Mouse (Mus musculus) heart, postnatal 0 days (tissue): ENCODE results near the gene Bdh2. TPM values are rescaled to one million over a fixed set of nuclear protein-coding genes. Genes with fewer than 3 reads are reported as not detected.

Source experiments
- ATAC-seq: fragments of 200-750 bp; cut with Nextera tagmentation; 2 replicates; pipeline ENCODE4 v1.8.0; 2017; ENCODE audit warnings: low read depth, moderate number of reproducible peaks, moderate library complexity; ENCODE audit not compliant: insufficient read depth
- DNase-seq: peaks from one replicate; pipeline ENCODE4 v3.0.0-alpha.2; 2016; ENCODE audit warnings: low spot score
- H3K27ac ChIP-seq: fragments of 300-500 bp; sonication (generic); 2 replicates; pipeline ENCODE4 v1.5.1; 2014; ENCODE audit warnings: low read depth, mild to moderate bottlenecking
- H3K27me3 ChIP-seq: fragments of 300-500 bp; sonication (generic); 2 replicates; pipeline ENCODE4 v1.6.1; 2014; ENCODE audit warnings: low read length, mixed read lengths; ENCODE audit not compliant: control insufficient read depth, insufficient read depth
- H3K36me3 ChIP-seq: fragments of 300-500 bp; sonication (generic); replicated peaks from 2 replicates; pipeline ENCODE4 v1.6.1; 2014; ENCODE audit warnings: low read length, mixed read lengths; ENCODE audit not compliant: control insufficient read depth, insufficient read depth
- H3K4me1 ChIP-seq: fragments of 300-500 bp; sonication (generic); 2 replicates; pipeline ENCODE4 v1.6.1; 2014; ENCODE audit warnings: antibody characterized with exemption; ENCODE audit not compliant: control insufficient read depth, insufficient read depth
- H3K4me2 ChIP-seq: fragments of 300-500 bp; sonication (generic); 2 replicates; pipeline ENCODE4 v1.6.1; 2014; ENCODE audit warnings: low read depth, mild to moderate bottlenecking, low read length, moderate library complexity
- H3K4me3 ChIP-seq: fragments of 300-500 bp; sonication (generic); 2 replicates; pipeline ENCODE4 v1.5.1; 2014; ENCODE audit warnings: low read depth, low read length
- H3K9ac ChIP-seq: fragments of 300-500 bp; sonication (generic); replicated peaks from 2 replicates; pipeline ENCODE4 v1.6.1; 2014; ENCODE audit warnings: low read depth, low read length, mixed read lengths
- H3K9me3 ChIP-seq: fragments of 300-500 bp; sonication (generic); replicated peaks from 2 replicates; pipeline ENCODE4 v1.6.1; 2016; ENCODE audit warnings: low read length; ENCODE audit not compliant: control insufficient read depth
- CTCF ChIP-seq: IDR thresholded peaks from 2 replicates; pipeline ENCODE4 v1.5.1; 2016; ENCODE audit warnings: antibody characterized with exemption, control low read depth, low read depth
- EP300 ChIP-seq: IDR thresholded peaks from 2 replicates; pipeline ENCODE4 v1.6.1; 2016; ENCODE audit warnings: antibody characterized with exemption, low read depth
- WGBS: fragments of 180-500 bp; shearing (Covaris S2); extraction: QIAGEN DNeasy Blood & Tissue Kit; methylation state at CpG from one replicate; pipeline ENCODE4 v1.1.7; 2014; 5-methylcytosine and 5-hydroxymethylcytosine counted together
- polyA plus RNA-seq: library from polyadenylated mRNA; unstranded; fragments of >200 nt; fragmentation: Nextera tagmentation; extraction: Ambion mirVana; gene quantifications from 2 replicates; pipeline ENCODE4 v1.2.1, GENCODE M21; 2015
- total RNA-seq: library from RNA; depleted of rRNA; stranded (reverse); fragments of >200 nt; gene quantifications from 2 replicates; pipeline ENCODE4 v1.2.3, GENCODE M21; 2014; ENCODE audit warnings: low replicate concordance

Gene Bdh2
- total and polyA plus RNA-seq, 2 experiments from 2014 or later = 2.7 TPM; not detected in 1

GRCm38 (mm10) chr3:135298560-135298959 lies 17.5 kb downstream of the Bdh2 start:
- no peaks in the 10 kb centered on the region for H3K36me3 ChIP-seq
- H3K4me2 ChIP-seq = no peak overlapping the region
- no peaks in the 10 kb centered on the region for H3K27me3 ChIP-seq
- no peaks in the 10 kb centered on the region; the same call in 1 of the 2 replicates for H3K4me1 ChIP-seq
- ATAC-seq (no peak), DNase-seq (no peak)
- 32% methylated on average over 3 of the region's 3 CpGs for WGBS
- no peak overlapping the region for H3K4me3 ChIP-seq
- H3K9ac ChIP-seq = no peak overlapping the region
- no peak overlapping the region for H3K27ac ChIP-seq
- H3K9me3 ChIP-seq = no peaks in the 10 kb centered on the region
- TF ChIP-seq CTCF (no peak), EP300 (no peak)

- no peak overlapping the region for H3K4me3 ChIP-seq
- no peak for ATAC-seq
- no peak overlapping the region for H3K9ac ChIP-seq
- DNase-seq = no peak
- H3K4me1 ChIP-seq = no peaks in the 10 kb centered on the region
- no peak overlapping the region for H3K27ac ChIP-seq
- TF ChIP-seq EP300 (no peak), CTCF (no peak)
- H3K9me3 ChIP-seq = no peaks in the 10 kb centered on the region
- WGBS = 58% methylated on average over 6 of the region's 6 CpGs
- no peaks in the 10 kb centered on the region for H3K27me3 ChIP-seq
- H3K36me3 ChIP-seq = no peaks in the 10 kb centered on the region
- no peak overlapping the region for H3K4me2 ChIP-seq
Observed at GRCm38 (mm10) chr3:135300081-135300480, 19.1 kb downstream of the Bdh2 start.

- DNase-seq (no peak), ATAC-seq (no peak)
- Histone ChIP-seq H3K4me2 (no peak overlapping the region), H3K36me3 (no peaks in the 10 kb centered on the region), H3K4me3 (no peak overlapping the region), H3K9ac (no peak overlapping the region), H3K27ac (no peak overlapping the region), H3K9me3 (no peaks in the 10 kb centered on the region), H3K4me1 (no peaks in the 10 kb centered on the region), H3K27me3 (peaks cover 4% of the 10 kb centered on the region; the same call in 1 of the 2 replicates)
- no peak for TF ChIP-seq CTCF
- TF ChIP-seq EP300 = no peak
- 56% methylated on average over 6 of the region's 6 CpGs for WGBS
Observed at GRCm38 (mm10) chr3:135304060-135304459, 23.0 kb downstream of the Bdh2 start.

- no peaks in the 10 kb centered on the region for H3K4me1 ChIP-seq
- no peak overlapping the region for H3K4me2 ChIP-seq
- ATAC-seq = no peak
- TF ChIP-seq CTCF = no peak
- no peak for TF ChIP-seq EP300
- peaks cover 4% of the 10 kb centered on the region; the same call in 1 of the 2 replicates for H3K27me3 ChIP-seq
- H3K4me3 ChIP-seq = no peak overlapping the region
- H3K9me3 ChIP-seq = no peaks in the 10 kb centered on the region
- WGBS = 47% methylated on average over 9 of the region's 9 CpGs
- H3K36me3 ChIP-seq = no peaks in the 10 kb centered on the region
- DNase-seq = no peak
- no peak overlapping the region for H3K9ac ChIP-seq
- no peak overlapping the region for H3K27ac ChIP-seq
Observed at GRCm38 (mm10) chr3:135304566-135304965, 23.5 kb downstream of the Bdh2 start.

GRCm38 (mm10) chr3:135307411-135308259 lies 26.6 kb downstream of the Bdh2 start, which contains the start of gene Slc9b2:
Gene Slc9b2, plus strand, starts transcription at chr3:135307700.
- ATAC-seq (peak; percentile 67; the same call in 1 of the 2 replicates), DNase-seq (no peak)
- H3K27ac ChIP-seq = no peak within 1 kb of the TSS
- no peak for TF ChIP-seq EP300
- 0 out of 2 replicates have a peak, but pooled peaks have one; percentile 9 for TF ChIP-seq CTCF
- H3K4me2 ChIP-seq = peak within 1 kb of the TSS; percentile 71
- WGBS = 11% methylated on average over 22 of the region's 28 CpGs
- H3K4me1 ChIP-seq = no peaks in the 10 kb centered on the region
- peak within 1 kb of the TSS; percentile 42 for H3K4me3 ChIP-seq
- no peaks in the 10 kb centered on the region for H3K9me3 ChIP-seq
- peaks cover 4% of the 10 kb centered on the region; the same call in 1 of the 2 replicates for H3K27me3 ChIP-seq
- no peaks in the 10 kb centered on the region for H3K36me3 ChIP-seq
- no peak within 1 kb of the TSS for H3K9ac ChIP-seq
